Mouse (Mus musculus): ENCODE results near the gene Ttf1. TPM values are rescaled to one million over a fixed set of nuclear protein-coding genes. Genes with fewer than 3 reads are reported as not detected.

Gene Ttf1
- polyA plus RNA-seq (2012; rRNA removed) (3.0 and 4.5 TPM in 2 replicates), polyA plus RNA-seq (2014; fragmentation: Nextera tagmentation; extraction: Ambion mirVana) (3.6 and 3.9 TPM in 2 replicates)

DNA sequence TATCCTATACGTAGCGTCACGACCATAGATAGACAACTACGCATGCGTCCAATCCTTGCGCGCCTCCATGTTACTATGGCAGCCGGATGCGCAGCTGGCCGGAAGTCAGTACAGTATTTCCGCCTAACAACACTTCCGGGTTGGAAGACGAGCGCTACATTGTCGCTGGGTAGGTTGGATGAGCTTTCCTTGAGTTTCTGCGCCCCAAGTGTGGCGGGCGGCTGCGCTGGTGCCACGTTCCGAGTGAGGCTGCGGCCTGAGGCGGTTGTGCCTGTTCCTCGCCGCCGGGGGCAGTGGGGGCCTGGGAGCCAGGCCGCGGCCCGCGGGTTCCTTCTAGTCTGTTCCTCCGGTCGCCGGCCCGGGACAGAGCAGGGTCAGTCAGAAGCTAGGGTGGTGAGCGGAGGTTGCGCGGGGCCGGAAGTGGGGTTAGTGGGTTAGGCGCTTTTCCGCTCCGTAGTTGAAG is at the start of gene Ttf1:
TSS of gene Ttf1 (plus strand) at position 128 of the 463 bp plus-strand sequence.
- Histone ChIP-seq H3K4me1 (replicated peaks; ENCODE audit: control insufficient read depth in 2 of 2, insufficient read depth in 2 of 2, low read length in 1 of 2) (peaks cover 8 to 11% of the 10 kb centered on the region in 2 experiments), H3K4me2 (ENCODE audit: low read depth) (peak within 1 kb of the TSS; percentile 91), H3K27me3 (ENCODE audit: control insufficient read depth, insufficient read depth, low read length) (peaks cover 7% of the 10 kb centered on the region), H3K9me3 (ENCODE audit: control insufficient read depth, low read length) (no peaks in the 10 kb centered on the region), H3K36me3 (replicated peaks; ENCODE audit: control insufficient read depth, insufficient read depth, low read depth) (no peaks in the 10 kb centered on the region), H3K27ac (peak within 1 kb of the TSS; percentile 90), H3K9ac (replicated peaks) (peak within 1 kb of the TSS; percentile 91), H3K4me3 (ENCODE audit: insufficient read depth in 1 of 2, low read depth in 2 of 2, low read length in 2 of 2) (peak within 1 kb of the TSS; percentile 92 to 97)
- DNase-seq (ENCODE audit: low read depth in 3 of 3, low spot score in 3 of 3) (peak; percentile 88 to 89 (median 88)), ATAC-seq (ENCODE audit: insufficient read depth) (peak; percentile 95)
- TF ChIP-seq CTCF (IDR thresholded peaks at IDR 0.05; ENCODE audit: low read depth) (peak; percentile 29), EP300 (IDR thresholded peaks at IDR 0.05; ENCODE audit: low read depth) (no peak)
- WGBS (ENCODE audit: insufficient replicate concordance): under 1% methylated on average over 41 of the region's 41 CpGs

DNA sequence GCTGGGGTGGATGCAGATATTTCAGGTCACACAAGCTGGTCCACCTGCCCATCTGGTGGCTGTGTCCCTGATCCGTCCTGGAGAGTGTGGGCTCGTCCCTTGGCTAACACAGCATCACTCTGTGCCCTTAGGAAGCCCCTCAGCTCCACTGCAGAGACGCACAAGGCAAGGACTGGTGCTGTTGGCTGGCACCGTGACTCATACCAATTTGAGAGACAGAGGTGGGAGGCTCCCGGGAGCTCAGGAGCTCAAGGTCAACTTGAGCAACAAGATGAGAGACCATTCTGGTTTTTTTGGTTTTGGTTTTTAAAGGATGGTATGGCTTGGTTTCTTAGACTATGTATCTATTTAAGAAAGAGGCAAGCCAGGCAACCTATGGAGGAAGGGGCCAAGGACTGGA is 47.5 kb upstream of the Ttf1 start:
- ATAC-seq (ENCODE audit: insufficient read depth) (no peak), DNase-seq (ENCODE audit: low read depth in 3 of 3, low spot score in 3 of 3) (no peak)
- Histone ChIP-seq H3K36me3 (replicated peaks; ENCODE audit: control insufficient read depth, insufficient read depth, low read depth) (no peaks in the 10 kb centered on the region), H3K27me3 (ENCODE audit: control insufficient read depth, insufficient read depth, low read length) (no peaks in the 10 kb centered on the region), H3K4me3 (ENCODE audit: insufficient read depth in 1 of 2, low read depth in 2 of 2, low read length in 2 of 2) (no peak overlapping the region), H3K9ac (replicated peaks) (no peak overlapping the region), H3K9me3 (ENCODE audit: control insufficient read depth, low read length) (no peaks in the 10 kb centered on the region), H3K4me1 (replicated peaks; ENCODE audit: control insufficient read depth in 2 of 2, insufficient read depth in 2 of 2, low read length in 1 of 2) (no peaks in the 10 kb centered on the region), H3K27ac (no peak overlapping the region), H3K4me2 (ENCODE audit: low read depth) (no peak overlapping the region)
- 51% methylated on average over 5 of the region's 5 CpGs for WGBS (ENCODE audit: insufficient replicate concordance)
- TF ChIP-seq EP300 (IDR thresholded peaks at IDR 0.05; ENCODE audit: low read depth) (no peak), CTCF (IDR thresholded peaks at IDR 0.05; ENCODE audit: low read depth) (no peak)

DNA sequence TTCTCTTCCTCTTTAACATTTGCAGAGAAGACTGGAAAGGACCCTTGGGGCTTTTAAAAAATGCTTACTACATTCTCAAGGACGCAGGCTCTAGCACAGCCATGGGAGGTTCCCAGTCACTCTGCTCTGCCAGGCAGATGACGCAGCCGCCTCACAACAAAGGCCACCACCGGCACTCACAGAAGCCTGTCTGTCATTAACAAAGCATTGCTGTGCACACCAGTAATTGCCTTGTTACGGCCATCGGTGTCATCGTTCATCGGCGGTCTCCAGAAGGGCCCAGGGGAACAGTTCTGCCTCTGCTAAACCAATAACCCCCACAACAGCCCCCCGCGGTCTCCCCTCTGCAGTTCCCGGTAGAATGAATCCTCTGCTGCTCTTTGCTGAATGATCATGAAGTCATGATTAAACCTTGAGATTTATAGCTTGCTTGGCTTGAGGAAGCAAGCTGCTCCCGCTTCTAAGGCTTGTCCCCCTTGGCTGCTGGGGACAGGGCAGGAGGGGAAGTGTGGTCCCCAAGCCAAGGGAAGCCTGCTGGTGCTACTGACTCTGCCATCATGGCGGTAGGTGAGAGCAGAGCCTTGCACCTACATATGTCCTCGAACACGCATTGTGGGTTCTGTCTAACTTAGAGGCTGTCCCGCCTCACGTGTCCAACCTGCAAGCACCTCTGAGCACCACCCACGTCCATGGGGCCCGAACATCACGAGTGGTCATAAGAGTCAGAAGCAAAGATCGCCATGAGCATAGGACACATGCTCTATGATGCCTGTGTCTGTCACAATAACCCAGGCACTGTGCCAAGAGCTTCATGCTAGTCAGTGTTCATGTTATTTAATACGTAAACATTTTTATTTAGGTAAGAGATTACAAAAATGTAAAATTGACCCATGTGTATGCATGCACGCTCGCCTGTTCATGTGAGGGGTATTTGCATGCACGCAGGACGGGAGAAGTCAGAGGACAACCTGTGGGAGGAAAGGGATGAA is 43.2 kb upstream of the Ttf1 start:
- H3K9me3 ChIP-seq (ENCODE audit: control insufficient read depth, low read length): no peaks in the 10 kb centered on the region
- no peaks in the 10 kb centered on the region for H3K27me3 ChIP-seq (ENCODE audit: control insufficient read depth, insufficient read depth, low read length)
- 48% methylated on average over 27 of the region's 27 CpGs for WGBS (ENCODE audit: insufficient replicate concordance)
- H3K4me2 ChIP-seq (ENCODE audit: low read depth): no peak overlapping the region
- H3K4me1 ChIP-seq (replicated peaks; ENCODE audit: control insufficient read depth in 2 of 2, insufficient read depth in 2 of 2, low read length in 1 of 2): peaks cover 0 to 2% of the 10 kb centered on the region in 2 experiments; a peak in 1 of 4 replicates
- no peaks in the 10 kb centered on the region for H3K36me3 ChIP-seq (replicated peaks; ENCODE audit: control insufficient read depth, insufficient read depth, low read depth)
- no peak overlapping the region for H3K4me3 ChIP-seq (ENCODE audit: insufficient read depth in 1 of 2, low read depth in 2 of 2, low read length in 2 of 2)
- DNase-seq (ENCODE audit: low read depth in 3 of 3, low spot score in 3 of 3): no peak
- no peak overlapping the region for H3K9ac ChIP-seq (replicated peaks)
- ATAC-seq (ENCODE audit: insufficient read depth): no peak
- no peak for TF ChIP-seq EP300 (IDR thresholded peaks at IDR 0.05; ENCODE audit: low read depth)
- TF ChIP-seq CTCF (IDR thresholded peaks at IDR 0.05; ENCODE audit: low read depth): no peak
- no peak overlapping the region for H3K27ac ChIP-seq

DNA sequence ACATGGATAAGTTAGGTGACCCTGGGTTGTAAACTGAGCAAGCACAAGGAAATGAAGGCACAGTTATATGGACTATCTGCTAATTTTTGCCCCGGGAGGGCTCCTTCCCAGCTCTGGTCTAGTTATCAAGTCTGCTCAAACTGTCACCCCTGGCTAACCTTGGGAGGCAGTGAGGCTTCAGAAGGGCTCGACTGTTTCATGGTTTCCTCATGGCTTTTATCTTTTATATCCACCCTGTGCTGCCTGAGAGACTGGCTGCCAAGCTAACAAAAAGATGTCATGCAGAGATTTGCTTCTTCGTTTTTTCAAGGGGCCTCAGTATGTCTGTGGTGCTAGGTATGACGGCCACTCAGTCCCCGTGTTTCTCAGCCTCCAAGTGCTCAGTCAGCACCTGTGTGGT is 41.4 kb upstream of the Ttf1 start:
- H3K4me1 ChIP-seq (replicated peaks; ENCODE audit: control insufficient read depth in 2 of 2, insufficient read depth in 2 of 2, low read length in 1 of 2): peaks cover 0 to 2% of the 10 kb centered on the region in 2 experiments; a peak in 1 of 4 replicates
- peak; percentile 39; the same call in 1 of the 2 replicates for ATAC-seq (ENCODE audit: insufficient read depth)
- no peak for TF ChIP-seq EP300 (IDR thresholded peaks at IDR 0.05; ENCODE audit: low read depth)
- no peak overlapping the region for H3K9ac ChIP-seq (replicated peaks)
- no peak overlapping the region for H3K4me2 ChIP-seq (ENCODE audit: low read depth)
- H3K36me3 ChIP-seq (replicated peaks; ENCODE audit: control insufficient read depth, insufficient read depth, low read depth): no peaks in the 10 kb centered on the region
- no peak overlapping the region for H3K27ac ChIP-seq
- no peak overlapping the region for H3K4me3 ChIP-seq (ENCODE audit: insufficient read depth in 1 of 2, low read depth in 2 of 2, low read length in 2 of 2)
- DNase-seq (ENCODE audit: low read depth in 3 of 3, low spot score in 3 of 3): no peak
- WGBS (ENCODE audit: insufficient replicate concordance): 11% methylated on average over 5 of the region's 5 CpGs
- no peaks in the 10 kb centered on the region for H3K9me3 ChIP-seq (ENCODE audit: control insufficient read depth, low read length)
- H3K27me3 ChIP-seq (ENCODE audit: control insufficient read depth, insufficient read depth, low read length): no peaks in the 10 kb centered on the region

DNA sequence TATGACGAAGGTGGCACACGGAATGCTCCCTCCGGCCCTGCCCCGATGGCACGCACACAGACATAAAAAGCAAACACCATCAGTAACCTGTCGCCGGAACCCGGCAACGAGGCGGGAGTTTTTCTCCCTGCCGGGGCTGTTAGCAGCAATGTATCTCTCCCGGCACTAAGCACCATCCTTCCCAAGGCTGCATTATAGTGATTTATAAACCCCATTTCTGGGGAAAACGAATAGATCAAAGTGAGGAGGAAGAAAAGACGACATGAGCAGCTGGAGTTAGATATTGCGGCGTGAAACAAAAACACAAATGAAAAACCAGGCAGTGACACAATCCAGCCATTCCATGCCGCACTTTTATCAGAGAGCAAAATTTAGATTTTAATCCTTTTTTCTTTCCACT is 39.0 kb upstream of the Ttf1 start:
- no peak overlapping the region for H3K4me3 ChIP-seq (ENCODE audit: insufficient read depth in 1 of 2, low read depth in 2 of 2, low read length in 2 of 2)
- H3K9me3 ChIP-seq (ENCODE audit: control insufficient read depth, low read length): no peaks in the 10 kb centered on the region
- no peak overlapping the region for H3K9ac ChIP-seq (replicated peaks)
- no peaks in the 10 kb centered on the region for H3K36me3 ChIP-seq (replicated peaks; ENCODE audit: control insufficient read depth, insufficient read depth, low read depth)
- H3K27me3 ChIP-seq (ENCODE audit: control insufficient read depth, insufficient read depth, low read length): no peaks in the 10 kb centered on the region
- WGBS (ENCODE audit: insufficient replicate concordance): 72% methylated on average over 17 of the region's 17 CpGs
- no peak overlapping the region for H3K27ac ChIP-seq
- TF ChIP-seq EP300 (IDR thresholded peaks at IDR 0.05; ENCODE audit: low read depth) (no peak), CTCF (IDR thresholded peaks at IDR 0.05; ENCODE audit: low read depth) (no peak)
- no peak for ATAC-seq (ENCODE audit: insufficient read depth)
- H3K4me2 ChIP-seq (ENCODE audit: low read depth): no peak overlapping the region
- peaks cover 0 to 2% of the 10 kb centered on the region in 2 experiments; a peak in 1 of 4 replicates for H3K4me1 ChIP-seq (replicated peaks; ENCODE audit: control insufficient read depth in 2 of 2, insufficient read depth in 2 of 2, low read length in 1 of 2)
- DNase-seq (ENCODE audit: low read depth in 3 of 3, low spot score in 3 of 3): no peak
